Mouse (Mus musculus): ENCODE data around the gene Ahr.

Ahr gene

GRCm38 (mm10) chr12:35506383-35506782, 28.5 kb downstream of the Ahr start:
- no peak for ATAC-seq (ENCODE audit: insufficient number of reproducible peaks, low FRiP score, low TSS enrichment)

GRCm38 (mm10) chr12:35504081-35504480, 30.8 kb downstream of the Ahr start:
- ATAC-seq (ENCODE audit: insufficient number of reproducible peaks, low FRiP score, low TSS enrichment), result no peak

- ATAC-seq (ENCODE audit: insufficient number of reproducible peaks, low FRiP score, low TSS enrichment), result no peak
These were observed 31.3 kb downstream of the Ahr start for GRCm38 (mm10) chr12:35503586-35503985.

GRCm38 (mm10) chr12:35501476-35501875, 33.4 kb downstream of the Ahr start:
- ATAC-seq (ENCODE audit: insufficient number of reproducible peaks, low FRiP score, low TSS enrichment), result no peak

- no peak for ATAC-seq (ENCODE audit: insufficient number of reproducible peaks, low FRiP score, low TSS enrichment)
These were observed 39.6 kb downstream of the Ahr start for GRCm38 (mm10) chr12:35495195-35495594.

GRCm38 (mm10) chr12:35480764-35481163, 54.1 kb downstream of the Ahr start:
- no peak for ATAC-seq (ENCODE audit: insufficient number of reproducible peaks, low FRiP score, low TSS enrichment)

- no peak for ATAC-seq (ENCODE audit: insufficient number of reproducible peaks, low FRiP score, low TSS enrichment)
These were observed 55.9 kb downstream of the Ahr start for GRCm38 (mm10) chr12:35478906-35479305.

GRCm38 (mm10) chr12:35463457-35463856, 71.4 kb downstream of the Ahr start:
- ATAC-seq (ENCODE audit: insufficient number of reproducible peaks, low FRiP score, low TSS enrichment), result no peak

- ATAC-seq (ENCODE audit: insufficient number of reproducible peaks, low FRiP score, low TSS enrichment), result no peak
These were observed 72.2 kb downstream of the Ahr start for GRCm38 (mm10) chr12:35462667-35463066.

GRCm38 (mm10) chr12:35459662-35460061, 75.2 kb downstream of the Ahr start:
- ATAC-seq (ENCODE audit: insufficient number of reproducible peaks, low FRiP score, low TSS enrichment), result no peak

Measured in cerebellum, adult (tissue).